Mouse (Mus musculus): Measurements from ENCODE around the gene Myo1e.

DNA sequence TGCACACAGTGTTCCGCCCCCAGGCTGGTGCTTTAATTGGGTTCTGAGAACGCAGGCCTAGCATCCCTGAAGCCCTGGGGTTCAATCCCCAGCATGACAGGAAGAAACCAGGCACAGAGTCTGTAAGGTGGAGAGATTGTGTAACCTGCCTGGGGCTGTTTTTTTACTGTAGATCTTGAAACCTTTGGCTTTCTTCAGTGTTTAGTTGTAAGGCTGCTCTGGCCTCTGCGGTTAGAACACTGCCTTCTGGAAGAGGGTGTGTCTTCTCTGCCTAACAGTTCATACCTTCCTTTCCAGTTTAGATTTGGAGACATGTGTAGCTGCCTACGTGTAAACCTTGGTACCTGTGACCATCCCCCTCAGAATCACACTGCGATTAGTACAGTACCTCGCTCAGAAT lies 67.3 kb downstream of the Myo1e start:
- TF ChIP-seq CTCF (IDR thresholded peaks at IDR 0.05; ENCODE audit: low read depth, low read length): no peak
- no peak for TF ChIP-seq POLR2A (IDR thresholded peaks at IDR 0.05; ENCODE audit: extremely low read depth, insufficient read depth, low read length)
